Mouse (Mus musculus) intestine, embryonic 15.5 days (tissue): ENCODE measurements at regions not wholly inside any gene's neighbourhood (a gene's known extent, or its start where the extent isn't known, plus 50 kb on each side); places are given as distances from the start of the nearest gene placed in this dataset.

Experiments
- ATAC-seq: fragments of 200-750 bp; cut with Nextera tagmentation; 2 replicates; pipeline ENCODE4 v1.8.0; 2017; ENCODE audit warnings: moderate TSS enrichment, moderate library complexity
- H3K27ac ChIP-seq: fragments of 300-500 bp; sonication (generic); 2 replicates; pipeline ENCODE4 v1.5.1; 2015; ENCODE audit warnings: mild to moderate bottlenecking, inconsistent platforms
- H3K27me3 ChIP-seq: fragments of 300-500 bp; sonication (generic); replicated peaks from 2 replicates; pipeline ENCODE4 v1.6.1; 2015; ENCODE audit warnings: inconsistent platforms
- H3K36me3 ChIP-seq: fragments of 300-500 bp; sonication (generic); 2 replicates; pipeline ENCODE4 v1.6.1; 2015; ENCODE audit warnings: inconsistent platforms
- H3K4me1 ChIP-seq: fragments of 300-500 bp; sonication (generic); replicated peaks from 2 replicates; pipeline ENCODE4 v1.6.1; 2015; ENCODE audit warnings: inconsistent platforms
- H3K4me2 ChIP-seq: fragments of 300-500 bp; sonication (generic); replicated peaks from 2 replicates; pipeline ENCODE4 v1.6.1; 2015; ENCODE audit warnings: mild to moderate bottlenecking, inconsistent platforms
- H3K4me3 ChIP-seq: fragments of 300-500 bp; sonication (generic); replicated peaks from 2 replicates; pipeline ENCODE4 v1.5.1; 2015; ENCODE audit warnings: inconsistent platforms
- H3K9ac ChIP-seq: fragments of 300-500 bp; sonication (generic); 2 replicates; pipeline ENCODE4 v1.6.1; 2015; ENCODE audit warnings: inconsistent platforms
- H3K9me3 ChIP-seq: fragments of 300-500 bp; sonication (generic); 2 replicates; pipeline ENCODE4 v1.6.1; 2016; ENCODE audit warnings: inconsistent platforms
- WGBS: fragments of 180-500 bp; shearing (Covaris S2); methylation state at CpG from one replicate; pipeline ENCODE4 v1.1.7; 2015; 5-methylcytosine and 5-hydroxymethylcytosine counted together

DNA sequence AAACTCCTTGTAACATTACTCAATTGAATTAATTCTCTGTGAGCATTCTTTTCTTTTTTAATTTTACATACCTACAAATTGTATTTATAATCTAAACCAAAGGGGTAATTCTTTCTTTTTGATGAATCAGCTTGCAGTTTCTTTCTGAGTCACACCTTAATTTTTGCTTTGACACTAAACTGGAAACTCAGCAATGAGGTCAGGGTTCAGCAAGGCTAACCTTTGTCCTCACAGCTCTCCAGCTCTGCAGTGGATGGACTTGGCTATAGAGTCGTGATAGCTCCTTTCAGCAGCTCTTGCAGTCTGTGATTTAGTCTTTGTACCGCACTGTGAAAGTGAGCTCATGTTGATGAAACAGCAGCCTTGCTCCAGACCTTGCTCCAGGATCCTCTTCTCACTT, 1093.0 kb upstream of the 2610301B20Rik start:
- WGBS, result 46% methylated on average over 2 of the region's 2 CpGs
- no peak overlapping the region for H3K4me3 ChIP-seq
- no peaks in the 10 kb centered on the region for H3K9me3 ChIP-seq
- no peaks in the 10 kb centered on the region for H3K27me3 ChIP-seq
- no peak overlapping the region for H3K9ac ChIP-seq
- H3K4me2 ChIP-seq, result no peak overlapping the region
- no peaks in the 10 kb centered on the region for H3K4me1 ChIP-seq
- H3K36me3 ChIP-seq, result no peaks in the 10 kb centered on the region
- ATAC-seq, result peak; percentile 87
- no peak overlapping the region for H3K27ac ChIP-seq

DNA sequence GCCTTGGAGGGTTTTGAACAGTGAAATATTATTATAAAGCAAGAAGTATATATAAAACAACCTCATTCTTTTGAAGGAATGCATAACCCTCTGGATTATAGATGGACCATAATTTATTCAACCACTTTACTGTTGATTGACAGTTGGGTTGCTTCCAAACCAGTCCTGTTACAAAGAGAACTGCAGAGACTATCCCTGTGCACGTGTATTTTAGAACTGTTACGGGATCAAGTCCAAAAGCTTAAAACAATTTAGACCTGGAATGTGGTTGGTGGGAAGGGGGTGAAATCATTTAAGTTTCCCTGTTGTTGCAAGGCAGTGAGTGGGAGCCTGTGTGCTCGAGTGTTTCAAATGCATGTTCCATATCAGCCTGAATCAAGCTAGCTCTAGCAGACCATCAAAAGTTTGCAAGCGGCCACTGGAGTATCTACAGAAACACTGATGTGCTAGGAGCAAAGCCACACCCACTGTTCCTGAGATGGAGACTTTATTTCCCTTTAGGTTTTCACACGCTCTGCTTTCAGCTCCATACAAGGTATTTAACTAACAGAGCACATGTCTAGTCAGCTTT, 1086.4 kb upstream of the 2610301B20Rik start:
- H3K9ac ChIP-seq, result no peak overlapping the region
- no peak overlapping the region for H3K4me3 ChIP-seq
- H3K27me3 ChIP-seq, result no peaks in the 10 kb centered on the region
- H3K4me1 ChIP-seq, result no peaks in the 10 kb centered on the region
- no peak overlapping the region for H3K4me2 ChIP-seq
- no peak overlapping the region for H3K27ac ChIP-seq
- no peaks in the 10 kb centered on the region for H3K9me3 ChIP-seq
- ATAC-seq, result peak; percentile 20; the same call in 1 of the 2 replicates
- H3K36me3 ChIP-seq, result no peaks in the 10 kb centered on the region
- 57% methylated on average over 5 of the region's 5 CpGs for WGBS

DNA sequence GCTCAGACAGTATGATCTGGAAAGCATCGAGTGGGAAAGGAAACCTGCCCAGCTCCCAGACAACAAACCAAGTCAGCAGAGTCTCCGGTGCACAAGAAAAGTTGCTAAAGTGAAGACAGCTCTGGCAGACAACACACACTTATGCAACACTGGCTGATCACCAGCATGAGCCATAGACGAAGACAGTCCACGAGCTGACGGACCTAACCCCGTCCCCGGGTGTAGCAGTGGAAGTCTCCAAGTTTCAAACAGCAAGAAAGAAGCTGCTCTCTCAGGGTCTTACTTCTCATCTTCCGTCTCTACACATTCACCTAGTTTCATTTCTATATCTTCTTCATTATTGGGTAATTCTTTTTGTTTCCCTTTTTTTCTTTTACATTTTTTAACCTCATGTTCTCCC, 1083.8 kb upstream of the 2610301B20Rik start:
- no peak for ATAC-seq
- no peak overlapping the region for H3K27ac ChIP-seq
- no peak overlapping the region for H3K4me2 ChIP-seq
- H3K9ac ChIP-seq, result no peak overlapping the region
- no peaks in the 10 kb centered on the region for H3K36me3 ChIP-seq
- H3K4me1 ChIP-seq, result no peaks in the 10 kb centered on the region
- no peak overlapping the region for H3K4me3 ChIP-seq
- no peaks in the 10 kb centered on the region for H3K27me3 ChIP-seq
- 87% methylated on average over 8 of the region's 8 CpGs for WGBS
- no peaks in the 10 kb centered on the region for H3K9me3 ChIP-seq
